Mouse (Mus musculus): ENCODE data around the gene Paqr4.

Gene Paqr4

DNA sequence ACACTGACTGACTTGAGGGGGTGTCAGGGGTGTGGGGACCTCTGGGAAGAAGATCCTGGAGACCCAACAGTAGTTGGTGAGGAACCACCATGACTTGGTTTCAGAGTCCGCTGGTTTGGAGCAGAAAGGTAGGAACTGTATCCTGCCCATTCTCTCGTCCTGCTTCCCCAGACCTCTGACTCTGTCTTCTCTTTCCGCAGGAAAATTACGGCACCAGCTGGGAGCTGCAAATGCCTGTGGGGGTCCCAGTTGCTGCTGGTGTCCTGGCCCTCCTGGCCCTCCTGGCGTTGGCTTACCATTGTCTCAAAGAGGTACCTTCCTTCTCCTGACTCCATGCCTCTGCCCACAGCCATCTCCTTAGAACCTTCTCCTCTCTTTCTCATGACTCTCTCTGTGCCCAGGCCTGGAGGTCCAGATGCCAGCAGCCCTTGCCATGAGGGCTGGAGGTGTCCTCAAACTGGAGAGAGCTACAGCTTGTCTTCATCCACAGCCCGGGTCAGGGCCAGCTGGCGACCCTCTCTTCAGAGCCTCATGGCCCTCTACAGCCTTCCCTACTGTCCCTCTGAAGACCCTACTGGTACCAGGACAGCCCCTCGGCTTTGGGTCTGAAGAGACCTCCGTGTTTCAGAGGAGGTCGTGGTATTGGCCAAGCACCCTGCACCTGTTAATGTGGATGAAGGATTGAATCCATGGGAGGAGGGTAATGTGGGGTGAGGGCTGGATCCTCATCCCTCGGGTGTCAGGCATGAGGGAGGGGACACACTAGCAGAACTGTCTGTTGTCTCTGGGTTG, 8.9 kb upstream of the Paqr4 start:
- no peak for DNase-seq (ENCODE audit: low read depth)

DNA sequence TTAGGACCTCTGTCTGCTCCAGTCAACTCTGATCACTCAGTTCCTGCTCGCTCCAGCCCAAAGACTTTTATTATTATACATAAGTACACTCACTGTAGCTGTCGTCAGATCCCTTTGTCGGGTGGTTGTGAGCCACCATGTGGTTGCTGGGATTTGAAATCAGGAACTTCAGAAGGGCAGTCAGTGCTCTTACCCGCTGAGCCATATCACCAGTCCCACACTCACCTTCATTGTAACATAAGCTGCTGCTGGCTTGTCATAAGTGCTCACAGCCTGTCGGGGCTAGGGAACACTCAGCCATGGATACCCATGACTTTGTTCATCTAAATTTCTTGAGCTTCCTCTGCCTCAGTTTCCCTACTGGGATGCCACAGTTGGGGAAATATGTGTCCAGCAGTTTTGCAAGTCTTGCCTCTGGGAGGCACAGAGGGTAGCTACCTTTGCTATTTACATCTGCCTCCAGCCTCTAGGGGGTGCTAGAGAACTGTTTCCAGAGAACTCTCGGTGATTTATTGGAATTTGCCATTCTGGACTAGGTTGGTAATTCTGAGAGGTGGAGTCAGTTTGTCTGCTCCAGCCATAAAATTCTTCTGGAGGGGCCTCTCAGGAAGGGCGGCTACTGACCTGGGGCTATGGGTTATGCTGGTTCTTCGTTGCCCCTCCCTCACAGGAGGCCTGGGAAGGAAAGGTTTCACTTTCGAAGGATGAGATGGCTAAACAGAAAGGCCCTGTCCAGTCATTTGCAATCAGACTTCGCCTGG, 8.1 kb upstream of the Paqr4 start:
- DNase-seq (ENCODE audit: low read depth), result peak; percentile 91

DNA sequence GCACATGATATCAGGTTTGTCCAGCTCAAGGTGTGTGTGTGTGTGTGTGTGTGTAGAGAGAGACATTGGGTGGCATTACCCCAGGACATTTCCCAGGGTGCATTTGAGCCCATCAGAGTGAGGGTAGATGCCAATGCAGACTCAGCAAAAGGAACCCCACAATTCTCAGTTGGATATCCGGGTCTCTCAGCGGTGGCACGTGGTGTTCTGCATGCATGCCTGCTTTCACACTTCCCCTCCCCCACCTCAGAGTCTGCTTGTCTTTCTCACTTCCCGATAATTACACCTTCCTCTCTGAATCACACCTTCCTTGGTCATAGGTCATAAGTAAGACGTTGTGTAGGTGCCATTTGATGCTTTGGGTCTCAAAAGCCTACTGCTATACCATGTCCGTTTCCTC, 7.4 kb upstream of the Paqr4 start:
- peak; percentile 32 for DNase-seq (ENCODE audit: low read depth)

DNA sequence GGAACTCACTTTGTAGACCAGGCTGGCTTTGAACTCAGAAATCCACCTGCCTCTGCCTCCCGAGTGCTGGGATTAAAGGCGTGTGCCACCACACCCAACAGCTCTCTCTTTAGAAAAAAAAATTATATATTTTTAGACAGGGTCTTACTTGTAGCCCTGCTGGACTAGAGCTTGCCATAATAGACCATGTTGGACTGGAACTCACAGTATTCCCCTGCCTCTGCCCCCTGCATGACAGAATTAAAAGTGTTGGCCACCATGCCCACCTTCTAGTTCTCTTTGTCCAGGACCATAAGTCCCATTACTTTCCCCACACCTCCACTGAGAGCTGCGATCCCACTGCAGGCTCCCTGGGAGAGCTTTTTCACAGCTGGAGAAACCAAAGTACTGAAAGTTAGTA, 6.8 kb upstream of the Paqr4 start:
- no peak for DNase-seq (ENCODE audit: low read depth)

DNA sequence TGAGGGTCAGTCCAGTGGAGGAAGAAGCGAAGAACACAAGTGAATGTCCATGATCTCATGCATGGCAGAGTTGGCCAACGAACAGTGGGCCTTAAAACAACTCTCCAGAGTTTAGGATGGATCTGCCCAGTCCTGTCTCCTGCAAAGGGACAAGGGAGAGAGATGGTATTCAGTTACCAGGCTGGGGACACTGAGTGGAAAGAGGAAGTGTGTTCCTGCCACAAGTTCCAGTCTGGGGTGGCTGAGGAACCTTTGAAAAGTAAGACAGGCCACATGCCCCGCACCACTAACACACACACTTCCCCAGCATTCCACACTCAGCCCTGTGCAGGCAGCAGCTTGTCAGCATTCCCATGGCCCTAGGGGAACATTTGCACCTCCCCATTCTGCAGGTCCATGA, 6.1 kb upstream of the Paqr4 start:
- DNase-seq (ENCODE audit: low read depth), result peak; percentile 42

DNA sequence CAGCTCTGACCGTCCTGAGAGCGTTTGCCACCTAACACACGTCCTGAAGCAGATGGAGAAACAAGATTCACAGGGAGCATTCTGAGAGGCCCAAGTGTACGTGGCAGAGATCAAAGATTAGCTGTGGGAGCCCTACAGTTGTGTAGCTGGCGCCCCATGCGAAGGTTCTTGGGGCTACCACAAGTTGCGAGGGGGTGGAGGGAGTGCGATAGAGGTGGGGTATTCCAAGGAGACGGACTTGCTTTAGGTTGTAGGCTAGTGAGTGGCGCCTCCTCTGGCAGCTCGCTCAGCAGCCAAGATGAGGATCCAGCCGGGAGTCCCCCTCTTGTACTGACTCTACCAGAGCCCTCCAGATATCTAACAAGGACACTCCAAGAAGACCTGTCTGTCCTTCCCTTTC, 5.6 kb upstream of the Paqr4 start:
- no peak for DNase-seq (ENCODE audit: low read depth)

DNA sequence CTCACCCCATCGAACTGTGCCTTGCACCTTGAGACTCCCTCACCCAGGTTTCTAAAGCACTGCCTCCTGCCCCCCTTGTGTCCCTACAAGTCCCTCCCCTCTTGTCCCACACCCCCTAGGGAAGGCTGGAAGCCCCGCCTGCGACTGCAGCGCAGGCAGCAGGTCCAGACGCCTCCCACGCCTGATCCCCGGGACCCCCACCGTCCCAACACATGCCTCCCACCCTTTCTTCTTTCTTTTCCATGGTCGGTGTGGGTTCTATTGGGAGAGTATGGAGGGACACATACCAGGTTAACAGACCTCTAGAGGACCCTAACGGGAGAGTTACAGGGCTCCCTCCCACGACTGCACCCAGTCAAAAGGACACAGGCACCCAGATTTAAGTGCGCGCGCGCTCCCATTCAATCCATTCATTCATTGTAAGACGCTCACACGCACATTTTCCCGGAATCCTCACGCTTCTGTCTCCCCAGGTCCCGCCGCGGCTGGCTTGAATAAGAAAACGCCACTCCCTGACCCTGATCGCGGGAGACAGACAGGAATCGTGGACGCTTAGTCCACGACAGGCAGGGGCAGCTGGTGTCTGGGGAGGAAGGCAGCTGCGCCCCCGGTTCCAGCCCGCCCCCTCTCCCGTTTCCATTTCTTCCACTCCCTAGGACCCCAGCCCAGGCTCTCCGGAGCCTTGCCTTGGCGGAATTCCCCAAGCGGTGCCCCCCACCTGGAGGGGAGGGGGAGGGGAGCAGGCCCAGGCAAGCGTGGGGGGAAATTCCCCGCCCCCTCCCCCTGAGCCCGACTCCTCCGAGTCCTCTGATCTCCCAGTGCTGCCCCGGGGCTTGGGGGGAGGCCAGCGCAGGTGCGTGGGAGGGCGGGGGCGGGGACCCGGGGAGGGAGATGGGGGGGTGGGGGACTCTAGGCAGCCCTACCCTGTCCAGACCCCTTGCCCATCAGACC, 4.9 kb upstream of the Paqr4 start, which contains the start of gene Kremen2:
Gene Kremen2, minus strand, starts transcription at position 533 of the 951 bp plus-strand sequence.
- no peak for DNase-seq (ENCODE audit: low read depth)

DNA sequence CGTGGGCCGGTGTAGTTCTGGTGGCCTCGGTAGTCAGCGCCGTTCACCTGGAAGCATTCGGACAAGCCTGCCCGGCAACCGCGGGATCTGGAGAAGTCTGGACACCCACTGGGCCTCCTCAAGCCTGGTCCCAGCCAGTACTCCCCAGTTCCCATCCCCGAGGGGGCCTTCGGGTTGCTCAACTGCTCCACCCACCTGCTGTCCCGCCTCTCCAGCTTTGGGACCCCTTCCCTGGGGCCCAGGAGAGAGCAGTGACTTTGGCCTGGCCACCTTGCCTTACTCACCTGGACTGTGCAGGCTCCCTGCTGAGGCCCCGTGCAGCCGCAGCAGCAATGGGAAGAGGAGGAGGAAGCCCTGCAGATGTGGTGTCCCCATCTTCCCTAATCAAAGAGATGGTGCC, 4.0 kb upstream of the Paqr4 start:
- DNase-seq (ENCODE audit: low read depth), result no peak

DNA sequence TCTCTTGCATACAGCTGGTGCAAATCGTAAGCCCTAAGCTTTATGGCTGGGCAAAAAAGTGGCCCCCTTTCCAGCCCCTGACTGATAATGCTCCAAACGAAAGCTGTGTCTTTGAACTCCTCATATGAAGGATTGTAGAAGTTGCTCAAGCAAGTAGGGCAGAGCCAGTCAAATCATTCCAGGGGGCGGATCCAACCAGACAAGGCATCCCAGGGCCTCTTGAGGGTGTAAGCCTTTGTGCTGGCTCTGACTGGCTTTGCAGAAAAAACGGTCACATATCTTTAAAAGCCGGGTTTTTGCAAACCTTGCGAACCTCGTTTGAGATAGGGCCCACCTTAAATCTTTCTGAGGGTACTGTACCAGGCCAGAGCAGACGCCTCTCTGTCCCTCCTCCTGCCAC, 3.4 kb upstream of the Paqr4 start:
- no peak for DNase-seq (ENCODE audit: low read depth)

DNA sequence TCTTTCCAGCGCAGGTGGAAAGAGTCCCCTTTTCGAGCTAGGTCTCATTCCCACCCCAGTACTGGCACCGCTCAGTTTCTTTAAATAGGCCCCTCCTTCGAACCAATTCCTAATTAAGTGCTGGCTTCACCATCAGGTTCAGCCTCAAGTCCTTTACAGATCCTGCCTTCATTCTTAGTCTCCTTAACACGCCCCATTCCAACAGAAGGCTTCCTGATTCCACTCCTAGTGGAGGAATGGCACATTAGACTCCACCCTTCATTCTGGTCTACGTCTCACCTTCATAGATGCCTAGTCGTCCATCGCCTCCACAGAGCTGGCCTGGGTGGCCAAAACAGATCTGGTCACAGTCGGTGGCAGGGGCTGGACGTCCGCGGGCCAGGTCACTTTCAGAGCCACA, 2.3 kb upstream of the Paqr4 start:
- DNase-seq (ENCODE audit: low read depth), result no peak

DNA sequence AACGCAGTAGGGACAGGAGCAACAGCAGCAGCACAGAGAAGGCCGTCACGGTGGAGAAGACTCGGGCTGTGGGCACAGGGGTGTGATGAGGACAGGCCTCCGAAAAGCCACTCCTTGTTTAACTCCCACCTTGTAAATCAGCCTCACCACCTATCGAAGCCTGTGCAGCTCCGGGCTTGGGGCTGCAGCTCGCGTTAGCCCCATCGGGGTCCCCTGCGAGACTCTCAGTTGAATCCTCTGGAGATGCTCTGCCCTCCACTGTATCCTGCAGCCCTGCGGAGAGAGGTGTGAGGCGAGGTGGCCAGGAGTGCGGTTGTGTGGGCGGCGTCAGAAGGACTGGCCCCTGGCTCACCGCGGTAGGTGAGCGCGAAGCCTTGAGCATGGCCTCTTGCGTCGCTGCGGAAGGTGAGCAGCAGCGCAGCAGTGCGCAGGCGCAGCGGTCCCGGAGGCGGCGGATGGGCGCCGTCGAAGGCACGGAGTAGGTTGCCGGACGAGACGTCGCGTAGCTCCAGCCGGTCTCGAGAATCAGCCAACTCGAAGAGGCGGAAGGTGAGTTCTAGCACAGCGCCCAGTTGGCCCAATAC, 1.6 kb upstream of the Paqr4 start:
- no peak for DNase-seq (ENCODE audit: low read depth)

DNA sequence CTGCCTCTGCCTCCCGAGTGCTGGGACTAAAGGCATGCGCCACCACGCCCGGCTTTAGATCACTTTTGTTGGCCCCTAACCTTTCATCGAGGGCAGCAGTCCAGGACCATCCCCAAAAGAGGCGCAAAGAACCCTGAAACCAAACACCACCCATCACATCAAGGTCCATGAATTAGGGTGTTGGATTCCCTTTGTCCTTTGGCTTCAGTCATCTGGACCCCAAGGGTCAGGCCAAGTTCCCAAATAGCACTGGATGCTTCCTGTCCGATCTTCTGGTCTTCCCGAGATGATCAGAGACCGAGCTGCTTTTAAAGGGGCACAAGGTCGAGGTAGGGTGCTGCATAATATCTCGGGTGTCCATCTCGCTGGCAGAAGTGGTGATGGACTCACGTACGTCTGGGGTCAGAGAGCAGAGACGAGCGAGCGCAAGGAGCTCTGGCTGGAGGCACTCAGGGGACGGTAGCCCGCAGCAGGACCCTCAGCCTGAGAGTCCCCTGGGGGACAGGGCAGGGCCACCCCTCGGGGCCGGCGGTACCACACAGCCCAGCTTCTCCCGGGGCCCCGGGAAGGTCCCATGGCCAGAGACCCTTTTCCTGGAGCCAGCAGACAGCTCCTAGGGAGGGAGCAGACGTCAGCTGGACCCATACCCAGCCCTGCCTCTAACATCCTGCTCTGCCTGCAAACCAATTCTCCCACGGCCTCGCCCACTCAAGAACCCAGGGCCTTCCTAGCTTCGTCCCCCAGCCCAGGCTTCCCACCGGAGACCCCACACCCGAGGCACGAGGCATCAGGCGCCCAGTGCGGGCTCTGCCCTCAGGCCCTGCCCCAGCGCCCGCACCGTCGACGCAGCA, 917 bp upstream of the Paqr4 start:
- no peak for DNase-seq (ENCODE audit: low read depth)

DNA sequence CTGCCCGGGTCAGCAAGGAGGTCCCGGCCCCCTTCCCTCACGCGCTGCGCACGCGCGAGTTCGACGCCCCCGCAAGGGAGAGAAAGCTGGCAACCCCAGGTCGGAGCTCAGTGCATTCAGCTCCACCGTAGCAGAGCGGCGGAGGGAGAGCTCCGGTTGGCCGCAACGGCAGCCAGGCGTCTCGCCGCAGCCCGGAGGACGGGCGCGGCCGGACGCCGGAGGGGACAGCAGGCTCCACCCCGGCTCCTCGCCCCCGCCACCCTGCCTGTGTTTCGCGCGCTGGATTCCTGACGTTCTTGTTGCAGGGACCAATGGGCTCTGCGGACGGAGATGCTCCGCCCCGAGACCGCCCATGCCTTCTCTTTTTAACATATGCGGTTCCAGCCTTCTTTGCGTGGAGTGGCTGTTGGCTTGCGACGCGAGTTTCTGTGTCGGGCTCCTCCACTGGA, 507 bp downstream of the Paqr4 start:
- peak; percentile 86 for DNase-seq (ENCODE audit: low read depth)

DNA sequence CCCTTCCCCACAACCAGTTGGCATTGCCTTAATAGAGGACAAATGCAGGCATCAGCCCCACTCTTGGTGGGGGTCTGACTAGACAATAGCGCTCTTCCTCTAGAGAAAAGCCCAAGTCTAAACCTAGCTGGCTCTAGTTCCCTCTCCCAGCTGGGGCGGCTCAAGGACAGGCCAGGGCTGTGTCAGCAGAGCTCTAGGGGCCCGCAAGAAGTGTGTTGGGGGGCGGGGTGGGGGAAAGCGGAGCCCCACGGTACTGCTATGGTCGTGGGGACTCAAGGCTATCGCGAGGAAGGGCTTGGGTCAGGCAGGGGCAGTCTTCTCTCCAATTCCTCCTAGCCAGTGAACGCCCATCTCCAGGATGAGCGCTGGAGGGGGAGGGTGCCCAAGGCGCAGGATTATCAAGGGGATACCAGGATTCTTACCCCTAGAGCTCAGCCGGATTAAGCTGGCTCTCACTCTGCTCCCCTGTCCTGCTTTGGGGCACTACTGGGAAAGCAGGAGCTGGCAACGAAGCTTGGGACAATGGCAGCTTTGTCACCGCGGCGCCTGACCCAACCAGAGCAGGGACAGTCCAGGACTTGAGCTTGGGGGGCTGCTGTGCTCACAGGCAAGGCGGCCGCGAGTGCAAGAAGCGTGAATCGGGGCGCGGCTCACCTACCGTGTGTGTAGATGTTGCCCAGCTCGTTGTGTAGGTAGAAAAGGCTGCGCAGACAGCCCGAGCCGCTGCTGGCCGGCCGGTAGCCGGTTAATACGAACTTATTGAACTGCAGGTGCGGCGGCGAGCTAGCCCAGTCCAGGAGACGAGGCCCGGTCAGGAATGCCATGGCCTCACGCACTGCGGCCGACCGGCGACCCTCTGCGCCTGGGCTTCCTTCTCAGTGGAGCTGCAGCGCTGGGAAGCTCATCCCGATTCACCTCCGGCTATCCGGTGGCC, 1.2 kb downstream of the Paqr4 start:
- no peak for DNase-seq (ENCODE audit: low read depth)

DNA sequence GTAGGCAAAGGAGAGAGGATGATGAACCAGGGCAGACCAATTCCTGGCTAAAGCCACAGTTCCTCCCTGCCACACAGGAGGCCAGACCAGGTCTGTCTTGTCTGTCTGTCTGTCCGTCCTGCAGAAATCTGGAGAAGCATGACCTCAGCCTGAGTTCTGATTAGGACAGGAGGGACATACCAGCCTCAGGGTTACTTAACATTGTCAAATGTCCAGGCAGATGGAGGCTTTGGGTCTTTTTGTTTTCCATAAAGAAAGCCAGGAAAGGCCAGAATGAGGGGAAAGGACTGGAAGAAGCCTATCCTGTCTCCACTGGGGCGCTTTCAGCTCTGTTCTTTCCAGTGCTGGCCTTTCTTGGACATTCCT, 1.8 kb downstream of the Paqr4 start:
- no peak for DNase-seq (ENCODE audit: low read depth)

DNA sequence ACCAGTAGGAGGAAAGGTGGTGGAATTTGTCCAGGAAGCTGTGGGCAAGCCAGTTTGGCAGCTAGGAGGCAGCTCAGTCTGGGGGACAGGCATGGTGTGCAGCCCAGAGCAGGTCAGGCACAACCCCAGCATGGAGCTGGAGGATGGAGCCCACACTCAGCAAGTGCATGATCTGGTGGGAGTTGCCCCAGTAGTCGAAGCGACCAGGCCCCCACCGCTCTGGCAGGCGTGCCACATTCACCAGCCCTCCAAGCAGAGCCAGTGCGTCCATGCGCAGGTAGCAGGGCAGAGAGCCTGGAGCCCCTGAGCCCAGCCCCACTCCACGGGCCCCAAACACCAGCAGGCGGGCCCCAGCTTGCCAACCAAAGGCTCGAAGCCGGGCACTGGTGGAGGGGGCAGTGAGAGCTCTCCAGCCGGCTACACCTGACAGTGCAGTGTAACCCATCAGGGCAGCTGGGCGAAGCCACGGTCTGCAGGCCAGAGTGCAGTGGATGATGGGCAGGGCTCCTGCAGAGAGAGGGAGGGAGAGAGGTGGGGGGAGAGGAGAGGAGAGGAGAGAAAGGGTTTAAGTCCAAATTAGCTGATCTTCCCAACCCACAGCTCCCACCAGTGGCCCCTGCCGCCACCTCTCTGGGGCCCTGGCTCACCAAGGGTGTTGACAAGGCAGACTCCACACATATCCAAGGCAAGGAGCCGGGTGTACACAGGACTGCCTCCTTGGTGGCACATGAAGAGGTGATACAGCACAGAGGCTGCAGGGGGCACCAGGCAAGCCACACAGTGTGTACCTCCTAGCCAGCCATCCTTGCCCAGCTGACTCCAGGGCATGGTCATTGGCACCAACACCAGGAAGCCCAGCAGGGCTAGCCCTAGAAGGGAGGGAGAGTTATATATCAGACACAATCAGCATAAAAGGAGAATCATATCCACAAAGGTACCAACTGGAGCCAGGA, 2.9 kb downstream of the Paqr4 start:
- DNase-seq (ENCODE audit: low read depth), result peak; percentile 40

DNA sequence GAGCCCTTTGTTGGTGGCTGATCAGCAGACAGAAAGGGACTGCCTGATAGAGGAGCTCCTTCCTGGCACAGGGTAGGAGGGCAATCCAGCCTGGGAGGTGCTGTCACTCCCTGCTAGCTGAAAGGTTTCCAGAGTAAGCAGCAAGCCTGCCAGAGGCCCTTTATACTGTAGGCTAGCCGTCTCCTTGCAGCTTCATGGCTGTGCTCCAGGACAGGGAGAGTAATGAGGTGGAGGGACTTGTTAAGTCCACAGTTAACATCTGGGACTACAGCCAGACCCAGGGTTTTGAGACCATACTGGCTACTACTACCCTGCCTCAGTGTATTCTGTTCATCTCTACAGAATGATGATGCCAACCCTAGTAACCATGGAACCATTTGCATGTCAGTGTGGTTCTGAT, 6.3 kb downstream of the Paqr4 start:
- no peak for DNase-seq (ENCODE audit: low read depth)

DNA sequence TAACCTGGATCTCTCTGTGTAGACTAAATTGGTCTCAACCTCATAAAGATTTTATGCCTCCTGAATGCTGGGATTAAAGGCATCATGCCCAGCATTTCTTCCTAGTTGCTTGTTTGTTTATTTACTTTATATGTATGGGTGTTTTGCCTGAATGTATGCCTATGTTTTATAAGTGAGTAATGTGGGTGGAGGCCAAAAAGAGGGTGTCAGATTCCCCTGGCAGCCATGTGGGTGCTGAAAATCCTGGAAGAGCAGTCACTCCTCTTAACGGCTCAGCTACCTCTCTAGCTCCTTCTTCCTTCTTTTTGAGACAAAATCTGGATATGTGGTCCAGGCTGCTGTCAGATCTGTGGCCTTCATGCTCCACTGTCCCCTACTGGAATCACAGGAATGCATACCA, 10.2 kb downstream of the Paqr4 start:
- DNase-seq (ENCODE audit: low read depth), result no peak

DNA sequence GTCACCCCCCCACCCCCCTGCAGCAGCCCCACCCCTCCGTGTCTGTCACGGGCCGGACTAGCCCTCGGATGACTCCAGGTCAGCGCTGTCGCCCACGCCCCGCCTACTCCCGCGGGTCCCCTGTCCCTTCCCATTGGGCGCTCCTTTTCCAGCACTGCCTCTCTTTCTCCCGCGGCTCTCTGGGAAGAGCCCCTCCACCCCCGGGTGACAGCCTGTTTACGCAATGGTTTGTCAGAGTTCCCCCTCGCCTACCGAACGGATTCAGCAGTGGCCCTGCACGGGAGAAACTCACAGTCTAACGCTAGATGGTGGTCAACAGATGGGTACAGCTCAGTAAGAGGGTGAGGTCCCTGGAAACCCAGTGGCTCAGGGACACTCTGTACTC, 13.9 kb downstream of the Paqr4 start:
- DNase-seq (ENCODE audit: low read depth), result peak; percentile 95

All from 416B (cell line).